Mouse (Mus musculus) kidney, embryonic 16.5 days (tissue): Measurements from ENCODE around the gene Tmem220. TPM values are rescaled to one million over a fixed set of nuclear protein-coding genes. Genes with fewer than 3 reads are reported as not detected.

Experiments used
- ATAC-seq: fragments of 200-750 bp; cut with Nextera tagmentation; 2 replicates; pipeline ENCODE4 v1.8.0; 2017; ENCODE audit warnings: moderate TSS enrichment; ENCODE audit not compliant: low FRiP score, low TSS enrichment
- H3K27ac ChIP-seq: fragments of 300-500 bp; sonication (generic); 2 replicates; pipeline ENCODE4 v1.5.1; 2014; ENCODE audit warnings: low read length
- H3K27me3 ChIP-seq: fragments of 300-500 bp; sonication (generic); 2 replicates; pipeline ENCODE4 v1.6.1; 2014; ENCODE audit warnings: low read length, control low read depth, mixed read lengths; ENCODE audit not compliant: insufficient read depth
- H3K36me3 ChIP-seq: fragments of 300-500 bp; sonication (generic); 2 replicates; pipeline ENCODE4 v1.6.1; 2014; ENCODE audit warnings: low read length, control low read depth, mixed read lengths; ENCODE audit not compliant: insufficient read depth
- H3K4me1 ChIP-seq: fragments of 300-500 bp; sonication (generic); 2 replicates; pipeline ENCODE4 v1.6.1; 2014; ENCODE audit warnings: low read length, control low read depth, mixed read lengths; ENCODE audit not compliant: insufficient read depth
- H3K4me2 ChIP-seq: fragments of 300-500 bp; sonication (generic); replicated peaks from 2 replicates; pipeline ENCODE4 v1.6.1; 2014; ENCODE audit warnings: low read depth, low read length
- H3K4me3 ChIP-seq: fragments of 300-500 bp; sonication (generic); 2 replicates; pipeline ENCODE4 v1.5.1; 2014; ENCODE audit warnings: mild to moderate bottlenecking, low read length
- H3K9ac ChIP-seq: fragments of 300-500 bp; sonication (generic); replicated peaks from 2 replicates; pipeline ENCODE4 v1.6.1; 2014; ENCODE audit warnings: low read length
- H3K9me3 ChIP-seq: fragments of 300-500 bp; sonication (generic); 2 replicates; pipeline ENCODE4 v1.6.1; 2016; ENCODE audit warnings: low read length, control low read depth
- WGBS: fragments of 180-500 bp; shearing (Covaris S2); extraction: QIAGEN DNeasy Blood & Tissue Kit; methylation state at CpG from one replicate; pipeline ENCODE4 v1.1.7; 2014; 5-methylcytosine and 5-hydroxymethylcytosine counted together
- polyA plus RNA-seq: library from polyadenylated mRNA; unstranded; fragments of >200 nt; fragmentation: Nextera tagmentation; extraction: Ambion mirVana; gene quantifications from 2 replicates; pipeline ENCODE4 v1.2.1, GENCODE M21; 2015

The Tmem220 gene
- polyA plus RNA-seq, 1 experiment from 2014 or later: 2.3 TPM

DNA sequence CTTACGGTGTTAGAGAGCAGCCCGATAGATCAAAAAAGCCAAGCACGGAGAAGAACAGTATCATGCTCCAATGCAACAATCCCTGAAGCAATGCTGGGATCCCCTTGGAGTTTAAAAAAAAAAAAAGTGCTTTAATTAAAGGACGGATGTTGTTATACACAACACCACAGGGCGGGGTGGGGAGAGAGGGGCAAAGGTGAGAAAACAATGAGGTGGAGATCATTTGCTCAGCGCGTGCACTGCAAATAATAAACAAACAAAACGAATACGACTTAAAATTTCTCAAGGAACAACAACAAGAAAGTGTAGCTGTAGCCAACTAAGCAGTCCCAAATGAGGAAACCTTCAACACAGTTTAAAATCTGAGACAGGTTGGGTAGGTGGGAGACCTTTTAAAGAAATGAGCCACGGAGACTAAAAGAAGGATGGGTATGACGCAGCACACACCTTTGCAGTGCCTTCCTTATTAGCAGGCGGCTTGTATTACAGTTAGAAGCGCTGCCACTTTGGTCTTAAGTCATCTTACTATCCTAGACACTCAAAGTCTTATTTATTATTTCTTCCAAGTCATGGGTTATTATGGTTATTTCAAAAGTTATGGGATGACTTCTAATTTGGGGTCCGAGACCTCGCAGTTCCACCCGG is 26.8 kb downstream of the Tmem220 start:
- WGBS: 4% methylated on average over 16 of the region's 16 CpGs
- Histone ChIP-seq H3K27me3 (no peaks in the 10 kb centered on the region), H3K27ac (peak overlapping the region; percentile 83), H3K36me3 (peaks cover 15% of the 10 kb centered on the region), H3K4me3 (peak overlapping the region; percentile 93), H3K4me2 (peak overlapping the region; percentile 75), H3K4me1 (peaks cover 9% of the 10 kb centered on the region), H3K9ac (peak overlapping the region; percentile 87), H3K9me3 (no peaks in the 10 kb centered on the region)
- ATAC-seq: peak; percentile 37; the same call in 1 of the 2 replicates

DNA sequence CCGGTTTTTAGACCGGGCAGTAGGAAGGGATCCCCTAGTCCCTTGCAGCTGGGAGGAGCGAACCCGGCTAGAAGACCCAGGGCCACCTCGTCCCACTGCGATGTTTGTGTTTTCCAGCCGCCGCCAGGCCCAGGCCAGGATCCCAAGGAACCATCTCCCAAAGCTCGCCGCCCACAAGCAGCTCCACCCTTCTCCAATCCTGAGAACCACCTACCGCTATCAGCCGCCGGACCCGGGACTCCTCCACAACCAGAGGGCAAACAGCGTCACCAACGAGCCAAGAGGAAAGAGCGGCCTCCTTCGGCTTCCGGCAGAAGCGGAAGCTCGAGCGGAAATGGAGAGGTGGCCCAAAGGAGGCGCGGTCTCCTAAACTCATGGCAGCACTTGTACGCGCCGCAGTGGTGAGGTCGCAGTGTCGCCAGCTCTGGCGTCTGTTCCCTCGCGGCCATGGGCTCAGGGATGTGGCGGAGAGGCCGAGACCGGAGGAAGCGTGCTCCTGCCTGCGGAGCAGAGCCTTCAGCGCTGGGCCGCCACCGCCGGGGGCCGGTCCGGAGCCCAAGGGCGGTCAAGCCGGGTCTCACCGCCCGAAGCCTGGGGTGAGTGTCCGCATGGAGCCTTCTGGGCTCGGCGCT is 27.5 kb downstream of the Tmem220 start, which contains the start of the genes Adprm and Sco1:
TSS of gene Adprm (minus strand) at position 274 of the 632 bp plus-strand sequence.
TSS of gene Sco1 (plus strand) at position 350 of the 632 bp plus-strand sequence.
- peaks cover 18% of the 10 kb centered on the region for H3K36me3 ChIP-seq

DNA sequence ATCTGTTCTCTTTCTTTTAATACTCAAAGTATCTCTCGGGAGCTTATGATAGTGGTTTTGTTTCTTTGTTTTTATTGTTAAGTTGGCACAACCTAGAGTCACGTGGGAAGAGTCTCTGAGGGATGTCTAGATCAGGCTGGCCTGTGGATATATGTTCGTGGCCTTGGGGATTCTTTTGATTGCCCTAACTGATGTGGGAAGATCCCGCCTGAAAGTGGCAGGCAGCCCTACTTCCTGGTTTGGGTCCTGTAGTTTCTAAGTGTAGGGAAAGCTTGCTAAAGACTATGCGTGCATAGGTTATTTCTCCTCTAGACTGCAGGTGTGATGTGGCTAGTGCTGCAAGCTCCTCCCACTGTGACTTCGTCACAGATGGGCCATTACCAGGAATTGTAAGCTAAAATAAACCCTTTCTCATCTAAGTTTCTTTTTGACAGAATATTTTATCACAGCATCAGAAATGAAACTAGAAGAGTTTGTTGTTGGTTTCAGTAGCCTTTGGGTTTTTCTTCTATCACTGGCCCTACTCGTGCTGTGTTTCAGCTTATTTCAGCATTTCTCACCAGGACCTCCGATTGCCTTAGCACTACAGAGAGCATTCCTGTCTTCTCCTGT is 29.9 kb downstream of the Tmem220 start:
- Histone ChIP-seq H3K27me3 (no peaks in the 10 kb centered on the region), H3K27ac (no peak overlapping the region), H3K36me3 (peaks cover 35% of the 10 kb centered on the region), H3K4me3 (no peak overlapping the region), H3K9me3 (no peaks in the 10 kb centered on the region), H3K9ac (no peak overlapping the region), H3K4me2 (no peak overlapping the region), H3K4me1 (peaks cover 9% of the 10 kb centered on the region)
- no peak for ATAC-seq
- WGBS: 89% methylated on average over 8 of the region's 8 CpGs

More for the DNA sequence above, 27.5 kb downstream of the Tmem220 start, which contains the start of the genes Adprm and Sco1:
- no peaks in the 10 kb centered on the region for H3K27me3 ChIP-seq
- under 1% methylated on average over 50 of the region's 50 CpGs for WGBS
- peak within 1 kb of the TSS; percentile 75 for H3K4me2 ChIP-seq
- ATAC-seq: peak; percentile 98
- peak within 1 kb of the TSS; percentile 87 for H3K9ac ChIP-seq
- H3K4me3 ChIP-seq: peak within 1 kb of the TSS; percentile 93
- H3K4me1 ChIP-seq: peaks cover 9% of the 10 kb centered on the region
- no peaks in the 10 kb centered on the region for H3K9me3 ChIP-seq
- H3K27ac ChIP-seq: peak within 1 kb of the TSS; percentile 83

DNA sequence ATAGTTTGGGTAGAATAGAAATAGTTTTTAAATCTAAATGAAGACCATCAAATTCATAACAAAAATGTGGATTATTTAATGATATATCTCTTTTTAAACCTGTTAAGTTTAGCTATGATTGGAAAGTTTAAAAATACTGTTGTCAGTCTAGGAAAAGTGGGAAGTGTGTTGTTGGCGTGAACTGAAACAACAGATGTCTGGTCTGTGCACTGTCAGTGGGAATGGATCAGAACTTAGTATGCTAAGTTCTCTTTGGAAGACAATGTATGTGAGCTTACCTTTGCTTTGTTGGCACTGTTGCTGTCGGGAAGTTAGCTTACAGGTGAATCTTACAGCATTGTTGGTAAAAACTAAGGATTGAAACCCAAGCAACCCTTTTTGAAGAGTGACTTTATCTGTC is 36.4 kb downstream of the Tmem220 start:
- WGBS: 92% methylated on average over 2 of the region's 2 CpGs
- no peaks in the 10 kb centered on the region for H3K4me1 ChIP-seq
- no peaks in the 10 kb centered on the region for H3K9me3 ChIP-seq
- no peak overlapping the region for H3K4me3 ChIP-seq
- H3K27me3 ChIP-seq: no peaks in the 10 kb centered on the region
- ATAC-seq: no peak
- H3K4me2 ChIP-seq: no peak overlapping the region
- H3K9ac ChIP-seq: no peak overlapping the region
- H3K27ac ChIP-seq: no peak overlapping the region
- peaks cover 69% of the 10 kb centered on the region for H3K36me3 ChIP-seq

DNA sequence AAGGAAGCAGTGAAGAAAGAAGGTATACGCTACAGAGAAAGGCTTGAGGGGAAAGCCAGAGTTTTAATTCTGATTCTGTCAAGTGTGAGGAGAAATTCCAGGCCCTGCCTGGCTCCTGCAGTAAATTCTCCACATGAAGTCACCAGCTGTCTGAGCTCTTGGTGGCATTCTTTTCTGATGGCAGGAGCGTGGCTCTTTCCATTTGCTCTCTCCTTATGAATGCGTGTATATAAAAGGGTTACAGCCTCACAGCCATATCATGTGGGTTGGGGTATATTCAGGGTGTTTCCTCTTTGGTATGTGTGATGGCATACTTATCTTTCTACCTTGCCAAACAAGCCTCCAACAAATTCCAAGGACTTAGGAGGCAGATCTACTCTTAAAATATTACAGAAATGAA is 37.8 kb downstream of the Tmem220 start:
- ATAC-seq: no peak
- no peaks in the 10 kb centered on the region for H3K9me3 ChIP-seq
- H3K4me3 ChIP-seq: no peak overlapping the region
- H3K9ac ChIP-seq: no peak overlapping the region
- WGBS: 90% methylated on average over 3 of the region's 3 CpGs
- no peaks in the 10 kb centered on the region for H3K27me3 ChIP-seq
- H3K27ac ChIP-seq: no peak overlapping the region
- no peak overlapping the region for H3K4me2 ChIP-seq
- H3K36me3 ChIP-seq: peaks cover 66% of the 10 kb centered on the region
- no peaks in the 10 kb centered on the region for H3K4me1 ChIP-seq

DNA sequence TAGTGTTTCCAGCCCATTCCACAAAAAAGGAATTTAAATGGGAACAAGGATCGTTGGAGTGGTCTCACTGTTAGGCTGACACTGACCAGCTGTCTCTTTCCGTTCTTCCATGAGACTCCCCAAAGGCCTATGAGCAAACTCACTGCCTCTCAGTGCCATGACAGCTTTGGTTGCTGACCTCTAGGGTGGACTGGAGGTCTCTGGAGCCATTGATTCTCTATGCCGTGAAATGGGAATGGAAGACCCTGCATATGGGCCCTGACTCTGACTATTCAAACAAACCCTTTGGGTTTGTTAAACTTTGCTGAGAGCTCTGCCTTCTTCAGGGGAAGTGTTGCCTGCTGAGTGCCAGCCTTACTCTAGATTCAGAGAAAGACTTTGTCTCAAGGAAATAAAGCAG is 42.8 kb downstream of the Tmem220 start:
- 84% methylated on average over 3 of the region's 3 CpGs for WGBS
- no peak for ATAC-seq
- Histone ChIP-seq H3K36me3 (peaks cover 33% of the 10 kb centered on the region), H3K27ac (no peak overlapping the region), H3K9me3 (no peaks in the 10 kb centered on the region), H3K4me1 (no peaks in the 10 kb centered on the region), H3K4me2 (no peak overlapping the region), H3K4me3 (no peak overlapping the region), H3K27me3 (no peaks in the 10 kb centered on the region), H3K9ac (no peak overlapping the region)

DNA sequence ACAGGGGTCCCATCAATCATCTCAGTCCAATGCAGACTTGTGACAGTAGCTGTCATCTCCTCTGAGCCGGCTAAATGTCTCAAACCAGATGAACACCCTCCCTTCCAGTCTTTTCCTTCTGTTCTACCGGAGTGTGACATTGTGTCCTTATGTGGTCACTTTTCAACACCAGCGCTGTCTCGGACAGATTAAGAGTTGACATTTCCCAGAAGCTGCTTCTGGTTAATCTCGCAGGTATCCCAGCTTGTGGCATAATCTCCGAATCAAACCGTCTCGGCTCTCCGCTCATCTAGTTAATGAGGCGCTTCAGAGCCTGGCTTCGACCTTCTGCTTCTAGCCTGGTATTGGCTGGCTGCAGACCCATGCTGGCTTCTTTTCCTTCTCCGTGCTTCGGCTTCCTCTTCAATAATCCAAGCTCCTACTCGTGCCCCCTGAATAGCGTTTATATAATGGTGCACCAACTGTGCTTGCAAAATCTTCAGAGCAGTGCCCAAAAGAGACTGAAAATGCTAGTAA is 47.7 kb downstream of the Tmem220 start:
- H3K27me3 ChIP-seq: no peaks in the 10 kb centered on the region
- H3K9ac ChIP-seq: no peak overlapping the region
- ATAC-seq: no peak
- 59% methylated on average over 15 of the region's 15 CpGs for WGBS
- no peak overlapping the region for H3K27ac ChIP-seq
- H3K4me2 ChIP-seq: no peak overlapping the region
- H3K9me3 ChIP-seq: no peaks in the 10 kb centered on the region
- peaks cover under 1% of the 10 kb centered on the region; the same call in 1 of the 2 replicates for H3K36me3 ChIP-seq
- H3K4me3 ChIP-seq: no peak overlapping the region
- H3K4me1 ChIP-seq: no peaks in the 10 kb centered on the region

DNA sequence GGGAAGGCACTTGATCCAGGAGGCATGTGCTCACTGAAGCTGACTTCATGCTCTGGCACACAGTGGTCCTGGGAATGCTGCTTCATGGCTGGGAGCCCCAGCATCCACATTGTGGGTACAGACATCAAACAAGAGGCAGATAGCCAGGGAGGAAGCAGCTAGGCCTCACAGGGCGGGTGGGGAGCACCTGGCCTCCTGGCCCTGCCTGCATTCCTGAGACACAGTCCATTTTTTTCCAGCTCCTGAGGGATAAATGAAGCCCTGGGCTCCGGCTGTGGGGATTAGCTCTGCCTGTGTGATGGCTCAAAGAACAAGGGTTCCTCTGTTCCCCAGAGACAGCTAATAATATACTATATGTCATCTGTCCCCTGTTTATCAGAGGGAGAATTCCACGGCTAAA is 50.1 kb downstream of the Tmem220 start:
- Histone ChIP-seq H3K4me3 (no peak overlapping the region), H3K27me3 (no peaks in the 10 kb centered on the region), H3K9me3 (no peaks in the 10 kb centered on the region), H3K27ac (no peak overlapping the region), H3K9ac (no peak overlapping the region), H3K4me2 (no peak overlapping the region), H3K4me1 (no peaks in the 10 kb centered on the region), H3K36me3 (no peaks in the 10 kb centered on the region)
- ATAC-seq: no peak
- 36% methylated on average over 3 of the region's 3 CpGs for WGBS

DNA sequence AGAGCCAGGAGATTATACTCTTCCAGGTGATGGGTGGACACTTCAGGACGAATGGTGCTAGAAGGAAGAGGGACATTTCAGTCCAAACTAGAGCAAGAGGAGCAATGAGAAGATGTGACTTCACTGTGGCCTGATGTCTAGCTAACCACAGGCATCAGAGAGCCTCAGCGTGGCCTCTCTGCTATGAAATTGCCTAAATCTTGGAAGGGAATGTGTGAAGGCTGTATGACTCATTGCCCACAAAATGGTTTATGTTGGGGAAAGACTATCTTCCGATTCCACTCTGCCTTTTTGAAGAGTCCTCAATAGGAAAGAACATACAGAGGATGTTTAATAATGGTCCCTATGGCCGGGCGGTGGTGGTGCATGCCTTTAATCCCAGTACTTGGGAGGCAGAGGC is 51.8 kb downstream of the Tmem220 start:
- 0 out of 2 replicates have a peak, but pooled peaks cover 3% of the 10 kb centered on the region for H3K4me1 ChIP-seq
- H3K27me3 ChIP-seq: no peaks in the 10 kb centered on the region
- no peak overlapping the region for H3K27ac ChIP-seq
- no peak for ATAC-seq
- H3K9me3 ChIP-seq: no peaks in the 10 kb centered on the region
- no peak overlapping the region for H3K4me3 ChIP-seq
- H3K4me2 ChIP-seq: no peak overlapping the region
- WGBS: 89% methylated on average over 5 of the region's 5 CpGs
- H3K36me3 ChIP-seq: no peaks in the 10 kb centered on the region
- no peak overlapping the region for H3K9ac ChIP-seq
